Mouse (Mus musculus) gastrocnemius, adult 2 months (tissue): ENCODE data around the gene Nfe2l2. TPM values are rescaled to one million over a fixed set of nuclear protein-coding genes. Genes with fewer than 3 reads are reported as not detected.
A peak's percentile ranks its signal among the peaks of the same experiment; 100 is the strongest.

ENCODE experiments used
- DNase-seq: peaks from one replicate; pipeline ENCODE4 v3.0.0; 2022
- H3K27ac ChIP-seq: fragments of 200-600 bp; 2 replicates; pipeline ENCODE4 v1.8.1; 2022; ENCODE audit warnings: mild to moderate bottlenecking
- H3K4me3 ChIP-seq: fragments of 200-600 bp; 2 replicates; pipeline ENCODE4 v1.8.1; 2022; ENCODE audit warnings: mild to moderate bottlenecking, moderate library complexity
- CTCF ChIP-seq: fragments of 200-600 bp; IDR thresholded peaks from 2 replicates; pipeline ENCODE4 v1.8.1; 2022; ENCODE audit warnings: antibody characterized with exemption, mild to moderate bottlenecking, moderate library complexity
- intact Hi-C: fragments of 180-260 bp; cut with DNase I; formaldehyde crosslinking; loops from one replicate; pipeline ENCODE4 v1.15.1; 2025
- long read RNA-seq, 2 experiments: library from polyadenylated mRNA; stranded (forward); transcript quantifications; one replicate each; pipeline ENCODE4 v2.0.0; 2021
- total RNA-seq, 2 experiments: library from RNA; stranded (reverse); gene quantifications; 2 replicates each; pipeline ENCODE4 v1.2.3; 2021

Nfe2l2 gene
- total RNA-seq: 10 to 100 TPM; 32.9 to 41.0 TPM
- long read RNA-seq, experiment 1, transcript Nfe2l2-201 (5 exons, 2,475 nt): major isoform, 39 of 43 reads
- long read RNA-seq, experiment 1, partial matches to known transcripts: 1 of 43 reads
- long read RNA-seq, experiment 1, other reads (novel, unspliced or antisense): 3 of 43 reads
- long read RNA-seq, experiment 2, transcript Nfe2l2-201 (5 exons, 2,475 nt): major isoform, 28 of 32 reads
- long read RNA-seq, experiment 2, partial matches to known transcripts: 3 of 32 reads
- long read RNA-seq, experiment 2, other reads (novel, unspliced or antisense): 1 of 32 reads

GRCm38 (mm10) chr2:75704234-75705161 lies at the start of gene Nfe2l2:
TSS of gene Nfe2l2 (minus strand) at chr2:75704641.
- peak; percentile 100 for DNase-seq
- Histone ChIP-seq H3K4me3 (peak within 1 kb of the TSS; percentile 75), H3K27ac (peak within 1 kb of the TSS; percentile 100)
- intact Hi-C loops: loop anchor here (1.0 to 10.0 kb wide), 4 partner anchors 21 to 92 kb away; partner anchors contain the start of gene Hnrnpa3
- TF ChIP-seq CTCF: peak; percentile 24; the same call in 1 of the 2 replicates

GRCm38 (mm10) chr2:75752306-75753175 lies 48.1 kb upstream of the Nfe2l2 start:
- Histone ChIP-seq H3K4me3 (no peak overlapping the region), H3K27ac (no peak overlapping the region)
- intact Hi-C loops: no loop called here
- TF ChIP-seq CTCF: no peak
- no peak for DNase-seq

GRCm38 (mm10) chr2:75751896-75752295 lies 47.5 kb upstream of the Nfe2l2 start:
- intact Hi-C loops: no loop called here
- no peak for TF ChIP-seq CTCF
- no peak for DNase-seq
- H3K27ac ChIP-seq: no peak overlapping the region
- H3K4me3 ChIP-seq: no peak overlapping the region

- intact Hi-C loops: no loop called here
- H3K4me3 ChIP-seq: no peak overlapping the region
- H3K27ac ChIP-seq: no peak overlapping the region
- DNase-seq: no peak
- no peak for TF ChIP-seq CTCF
Observed at GRCm38 (mm10) chr2:75750869-75751268, 46.4 kb upstream of the Nfe2l2 start.

GRCm38 (mm10) chr2:75750043-75750718 lies 45.7 kb upstream of the Nfe2l2 start:
- intact Hi-C loops: no loop called here
- Histone ChIP-seq H3K27ac (no peak overlapping the region), H3K4me3 (no peak overlapping the region)
- no peak for TF ChIP-seq CTCF
- DNase-seq: no peak

- H3K4me3 ChIP-seq: no peak overlapping the region
- intact Hi-C loops: no loop called here
- no peak for DNase-seq
- H3K27ac ChIP-seq: no peak overlapping the region
- no peak for TF ChIP-seq CTCF
Observed at GRCm38 (mm10) chr2:75748841-75749240, 44.4 kb upstream of the Nfe2l2 start.

- no peak overlapping the region for H3K4me3 ChIP-seq
- peak; percentile 49 for DNase-seq
- H3K27ac ChIP-seq: no peak overlapping the region
- TF ChIP-seq CTCF: no peak
- intact Hi-C loops: loop anchor here (5.0 kb wide), 1 partner anchor 40 kb away; no protein-coding TSS in a partner anchor
Observed at GRCm38 (mm10) chr2:75737006-75737503, 32.6 kb upstream of the Nfe2l2 start.

- Histone ChIP-seq H3K4me3 (no peak overlapping the region), H3K27ac (peak overlapping the region; percentile 46; the same call in 1 of the 2 replicates)
- no peak for TF ChIP-seq CTCF
- intact Hi-C loops: no loop called here
- DNase-seq: no peak
Observed at GRCm38 (mm10) chr2:75734196-75734865, 29.9 kb upstream of the Nfe2l2 start.

- TF ChIP-seq CTCF: no peak
- no peak overlapping the region for H3K27ac ChIP-seq
Observed at GRCm38 (mm10) chr2:75733177-75733576, 28.7 kb upstream of the Nfe2l2 start.

GRCm38 (mm10) chr2:75731929-75732328 lies 27.5 kb upstream of the Nfe2l2 start:
- TF ChIP-seq CTCF: no peak
- DNase-seq: peak; percentile 29
- intact Hi-C loops: no loop called here
- peak overlapping the region; percentile 76 for H3K27ac ChIP-seq
- H3K4me3 ChIP-seq: no peak overlapping the region

More at GRCm38 (mm10) chr2:75733177-75733576, 28.7 kb upstream of the Nfe2l2 start:
- no peak for DNase-seq
- H3K4me3 ChIP-seq: no peak overlapping the region
- intact Hi-C loops: no loop called here

GRCm38 (mm10) chr2:75731233-75731651 lies 26.8 kb upstream of the Nfe2l2 start:
- H3K4me3 ChIP-seq: no peak overlapping the region
- DNase-seq: peak; percentile 59
- TF ChIP-seq CTCF: no peak
- intact Hi-C loops: no loop called here
- peak overlapping the region; percentile 76 for H3K27ac ChIP-seq
